Mouse (Mus musculus) liver, postnatal 0 days (tissue): ENCODE measurements at regions not wholly inside any gene's neighbourhood (a gene's known extent, or its start where the extent isn't known, plus 50 kb on each side); places are given as distances from the start of the nearest gene placed in this dataset.

Experiments
- CTCF ChIP-seq: sonication (generic); IDR thresholded peaks from 2 replicates; pipeline ENCODE4 v1.5.1; 2016; ENCODE audit warnings: antibody characterized with exemption, low read depth
- EP300 ChIP-seq: IDR thresholded peaks from 2 replicates; pipeline ENCODE4 v1.6.1; 2016; ENCODE audit warnings: antibody characterized with exemption, low read depth, mild to moderate bottlenecking

- TF ChIP-seq EP300 (no peak), CTCF (peak; percentile 64)
Measured at GRCm38 (mm10) chr15:43991229-43991628, 3857.1 kb downstream of the 9330182O14Rik start.
